Mouse (Mus musculus): ENCODE measurements at regions not wholly inside any gene's neighbourhood (a gene's known extent, or its start where the extent isn't known, plus 50 kb on each side); places are given as distances from the start of the nearest gene placed in this dataset.

DNA sequence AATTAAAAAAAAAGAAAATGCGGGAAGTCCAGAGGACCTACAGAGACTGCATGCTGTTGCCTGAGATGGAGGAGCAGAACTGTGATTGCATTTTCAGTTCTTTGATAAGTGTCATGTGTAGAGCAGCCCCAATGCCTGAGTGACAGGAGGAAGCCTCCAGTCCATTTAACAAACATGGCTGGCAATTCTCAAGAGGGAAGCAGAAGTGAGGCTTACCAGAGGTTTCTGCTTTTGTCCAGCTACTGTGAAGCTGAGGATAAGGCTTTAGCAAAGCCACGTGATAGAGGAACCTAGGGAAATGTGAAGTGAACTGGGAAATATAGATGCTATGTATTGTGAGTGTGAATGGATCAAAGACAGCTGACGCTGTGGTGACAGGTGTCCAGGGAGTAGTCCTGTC lies 56.6 kb downstream of the Sucnr1 start:
- DNase-seq (ENCODE audit: low read depth, low spot score), result no peak

DNA sequence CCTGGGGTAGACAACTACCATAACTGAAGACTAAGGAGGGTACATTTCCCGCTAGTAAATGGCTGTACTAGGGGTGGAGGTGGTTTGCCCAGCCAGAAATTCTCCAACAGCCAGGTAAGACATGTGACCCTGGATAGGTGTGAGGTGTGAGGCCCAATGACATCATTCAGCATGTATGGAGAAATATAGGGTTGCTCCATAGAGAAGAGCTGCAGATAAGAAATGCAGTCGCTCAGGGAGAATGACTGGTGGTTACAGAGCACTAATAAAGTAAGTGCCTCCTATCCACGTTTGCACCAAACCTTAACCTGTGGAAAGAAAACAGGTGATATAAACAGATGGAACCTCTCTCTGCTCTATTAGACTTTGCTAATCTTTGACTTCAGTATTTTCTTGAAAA lies 78.2 kb downstream of the Sucnr1 start:
- no peak for DNase-seq (ENCODE audit: low read depth, low spot score)

DNA sequence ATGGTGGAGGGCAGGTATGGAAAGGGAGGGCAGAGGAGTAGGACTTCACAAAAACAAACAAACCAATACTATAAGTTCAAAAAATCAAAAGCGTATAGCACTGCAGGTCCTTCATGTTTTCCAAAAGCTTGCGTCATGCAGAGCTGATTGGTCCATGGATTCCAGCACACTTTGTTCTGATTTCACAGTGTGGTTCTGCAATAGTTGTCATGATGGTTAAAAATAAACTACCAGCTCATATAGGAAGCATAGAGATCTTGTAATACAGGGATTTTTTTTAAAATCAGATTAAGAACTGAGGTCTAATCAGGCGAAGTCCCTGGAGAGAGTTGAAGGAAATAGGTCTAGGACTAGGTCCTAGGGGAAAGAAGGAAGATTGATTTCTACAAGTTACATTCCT lies 86.0 kb downstream of the Sucnr1 start:
- no peak for DNase-seq (ENCODE audit: low read depth, low spot score)

DNA sequence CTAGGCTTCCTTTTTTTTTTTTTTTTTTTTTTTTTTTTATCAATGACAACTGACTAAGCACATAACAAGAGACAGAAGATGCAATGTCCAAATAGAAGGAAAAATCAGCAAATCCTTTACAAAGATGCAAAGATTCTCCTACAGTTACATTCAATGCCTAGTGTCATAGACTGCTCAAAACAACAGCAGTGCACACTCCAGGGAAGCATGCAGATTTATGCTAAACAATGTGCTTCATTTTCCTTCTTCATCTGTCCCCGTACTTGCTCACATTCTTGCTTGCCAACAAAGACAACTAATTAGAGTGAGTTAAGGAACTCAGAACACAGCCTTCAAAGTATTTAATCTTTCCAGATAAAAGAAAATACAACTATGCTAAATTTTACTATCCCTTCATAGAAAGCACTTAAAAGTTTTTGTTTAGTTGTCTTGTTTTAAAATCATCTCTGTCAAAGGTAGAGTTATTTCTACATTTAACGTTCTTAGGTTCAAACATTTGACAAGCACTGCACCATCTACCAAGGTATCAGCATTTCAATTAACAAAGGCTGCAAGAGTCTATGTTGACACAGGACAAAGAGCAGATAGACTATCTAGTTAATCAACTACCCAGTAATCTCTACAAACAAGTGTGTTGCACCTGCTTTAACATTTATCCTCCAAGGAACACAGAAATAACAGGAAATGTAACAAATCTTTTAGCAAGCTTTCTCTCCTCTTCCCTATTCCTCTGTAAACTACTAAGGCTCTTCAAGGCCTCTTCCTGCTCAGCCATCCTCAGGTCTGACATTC lies 86.7 kb downstream of the Sucnr1 start:
- no peak for DNase-seq (ENCODE audit: low read depth, low spot score)

DNA sequence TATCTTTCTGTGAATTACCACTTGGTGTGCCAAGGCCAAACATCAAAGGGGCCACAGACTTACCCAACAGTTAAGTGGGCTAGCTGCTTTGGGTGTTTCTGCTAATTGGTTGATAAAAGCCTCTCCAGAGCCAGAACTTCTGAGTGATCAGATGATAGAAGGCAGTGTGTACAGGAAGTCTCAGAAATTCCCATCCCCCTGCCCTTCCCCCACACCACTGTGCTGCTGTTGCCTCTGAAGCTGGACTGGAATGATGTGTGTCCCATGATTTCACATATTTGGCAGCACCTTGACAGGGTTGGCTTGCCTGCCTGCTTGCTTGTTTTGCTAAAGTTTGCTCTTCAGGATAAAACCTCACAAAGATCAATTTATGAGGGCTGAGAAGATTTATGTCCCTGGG lies 87.9 kb downstream of the Sucnr1 start:
- no peak for DNase-seq (ENCODE audit: low read depth, low spot score)

DNA sequence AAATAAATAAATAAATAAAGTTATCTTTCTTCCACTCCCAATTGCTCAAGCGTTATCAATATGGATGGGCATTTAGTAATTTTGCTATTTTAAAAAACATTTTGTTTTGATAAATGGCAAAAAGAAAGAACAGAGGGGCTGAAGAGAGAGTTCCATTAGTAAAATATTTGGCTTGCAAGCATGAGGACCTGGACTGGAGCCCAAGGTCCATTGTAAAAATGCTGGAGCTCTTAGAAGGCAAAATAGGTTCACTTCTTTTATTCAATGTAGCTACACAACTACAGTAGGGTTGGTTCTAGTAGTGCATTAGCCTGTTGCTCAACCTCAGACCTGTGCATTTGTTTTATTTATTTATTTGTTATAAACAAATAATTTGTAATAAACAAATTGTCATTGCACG lies 102.8 kb downstream of the Sucnr1 start:
- DNase-seq (ENCODE audit: low read depth, low spot score), result no peak

DNA sequence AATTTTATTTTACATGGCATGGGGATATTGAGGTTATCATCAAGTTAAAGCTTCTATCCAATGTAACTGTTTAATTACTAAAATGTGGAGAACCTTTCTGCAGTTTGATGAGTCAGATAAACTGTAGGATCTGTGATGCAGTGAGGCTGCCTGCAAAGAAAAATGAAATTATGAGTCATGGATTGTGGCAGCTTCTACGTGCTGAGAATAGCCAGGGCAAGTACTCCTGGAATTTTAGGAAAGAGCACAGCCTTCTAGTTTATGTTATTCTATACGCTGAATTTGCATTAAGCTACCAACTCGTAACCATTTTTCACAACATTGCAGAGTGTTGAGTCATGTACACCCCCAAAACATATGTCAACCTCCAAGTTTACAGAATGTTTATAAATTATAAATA lies 114.4 kb downstream of the Sucnr1 start:
- DNase-seq (ENCODE audit: low read depth, low spot score), result no peak

DNA sequence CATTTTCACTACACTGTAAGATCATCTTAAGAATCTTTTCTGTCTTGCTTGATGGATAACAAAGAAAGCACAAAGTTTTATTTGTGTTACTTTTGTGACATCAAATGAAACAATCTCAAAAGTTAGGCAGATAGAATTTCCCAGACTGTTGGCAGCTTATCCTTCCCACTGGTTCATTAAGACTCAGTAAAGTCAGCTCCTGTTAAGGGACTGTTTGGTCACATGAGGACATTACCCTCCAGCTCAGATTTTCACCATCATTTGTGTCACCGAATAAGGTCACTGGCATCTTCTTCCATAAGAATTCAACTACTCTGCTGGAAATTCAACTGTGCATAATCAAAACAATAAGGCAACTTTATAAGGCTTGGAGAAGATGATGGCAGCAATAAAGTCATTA lies 126.3 kb downstream of the Sucnr1 start:
- no peak for DNase-seq (ENCODE audit: low read depth, low spot score)

DNA sequence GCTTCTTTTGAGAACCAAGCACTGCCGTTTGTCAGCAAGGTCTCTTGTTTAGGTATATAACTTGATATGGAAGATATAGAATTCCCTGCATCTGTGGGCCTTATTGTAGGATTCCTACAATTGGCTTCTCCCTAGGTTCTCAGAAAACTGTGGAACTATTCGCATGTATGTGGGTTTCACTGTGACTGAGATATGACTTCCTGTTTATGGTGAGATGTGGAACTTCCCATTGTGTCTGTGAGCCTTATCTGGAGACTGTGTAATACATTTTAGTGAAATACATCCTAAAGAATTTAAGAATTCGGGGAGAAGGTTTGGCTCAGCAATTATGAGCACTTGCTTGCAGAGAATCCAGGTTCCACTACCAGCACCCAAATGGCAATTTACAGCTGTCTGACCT lies 137.3 kb downstream of the Sucnr1 start:
- no peak for DNase-seq (ENCODE audit: low read depth, low spot score)

DNA sequence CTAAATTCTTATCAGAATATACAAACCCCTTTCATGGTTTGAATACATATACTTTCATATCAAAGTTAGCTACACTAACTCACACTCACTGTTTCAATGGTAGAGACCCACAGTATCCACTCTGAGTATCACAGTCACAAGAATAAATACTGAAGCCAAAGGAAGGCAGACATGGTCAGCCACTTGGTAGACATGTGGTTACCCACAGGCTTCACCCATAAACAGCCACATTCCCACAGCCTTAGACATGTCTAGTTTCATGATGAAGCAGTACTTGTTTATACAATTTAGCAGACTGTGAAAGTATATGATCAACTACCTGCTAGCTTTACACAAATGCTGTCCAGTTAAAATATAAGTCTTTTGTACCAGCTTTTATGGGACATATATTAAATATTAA lies 159.0 kb downstream of the Sucnr1 start:
- DNase-seq (ENCODE audit: low read depth, low spot score), result no peak

DNA sequence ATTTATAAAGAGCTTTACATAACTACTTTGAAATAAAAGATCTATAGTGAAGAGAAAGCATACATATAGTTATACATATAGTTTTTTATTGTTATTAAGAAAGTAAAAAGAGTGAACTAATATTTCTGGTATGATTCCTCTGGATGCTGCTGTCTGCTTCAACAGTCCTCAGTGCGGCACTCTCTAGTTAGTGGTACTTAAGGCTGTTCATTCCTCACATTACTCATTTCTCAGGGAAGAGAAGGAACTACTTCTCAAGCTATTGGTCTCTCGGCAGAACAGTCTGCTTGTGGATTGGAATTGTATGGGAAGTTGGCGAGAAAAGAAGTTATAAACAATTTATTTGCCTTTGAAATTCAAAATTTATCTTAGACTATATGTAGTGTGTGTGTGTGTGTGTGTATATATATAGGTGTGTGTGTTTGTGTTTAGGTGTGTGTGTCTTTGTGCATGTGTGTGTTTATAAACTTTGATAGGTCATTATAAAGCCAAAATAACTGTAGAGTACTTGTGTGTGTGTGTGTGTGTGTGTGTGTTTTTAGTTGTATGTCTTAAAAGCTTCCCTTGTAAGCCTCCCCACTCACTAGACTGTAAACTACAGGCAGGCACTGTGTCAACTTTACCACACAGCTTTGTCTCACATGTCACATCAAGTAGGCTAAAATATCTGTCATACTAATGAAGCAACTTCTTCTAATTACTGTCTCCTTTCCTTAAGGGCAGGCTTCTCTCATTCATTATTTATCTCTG lies 185.2 kb downstream of the Sucnr1 start:
- DNase-seq (ENCODE audit: low read depth, low spot score), result no peak

DNA sequence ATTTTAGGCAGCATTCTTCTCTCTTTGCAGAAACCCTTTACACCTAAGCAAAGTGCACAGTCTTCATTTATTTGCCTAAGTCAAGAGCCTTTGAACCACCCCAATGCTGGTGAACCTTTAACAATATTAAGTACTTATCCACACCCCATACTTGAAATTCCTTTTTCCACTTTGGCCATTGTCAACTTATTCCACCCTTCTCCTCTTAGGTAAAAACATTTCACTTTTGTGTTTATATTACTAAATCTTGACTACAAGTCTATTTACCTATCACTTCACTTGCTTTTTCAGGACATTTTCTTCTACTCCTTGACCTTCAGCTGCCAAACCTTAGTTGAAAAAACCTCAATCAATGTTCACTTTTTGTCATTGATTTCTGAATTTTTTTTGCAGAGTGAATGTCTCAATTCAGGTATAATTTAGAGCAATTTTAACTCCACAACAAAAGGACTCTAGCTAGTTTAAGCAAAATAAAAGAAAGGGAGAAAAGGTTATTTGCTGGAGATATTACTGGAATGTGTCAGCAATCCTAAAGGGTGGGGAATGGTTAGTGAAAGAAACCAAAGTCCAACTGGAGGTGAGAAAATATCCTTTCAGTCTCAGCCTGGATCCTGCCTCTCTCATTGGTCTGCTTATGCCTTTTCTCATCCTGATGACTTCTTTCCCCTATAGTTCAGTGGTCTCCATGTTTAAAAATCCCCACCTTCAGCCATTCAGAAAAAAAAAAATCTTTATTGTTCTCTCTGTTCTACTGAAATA lies 185.9 kb downstream of the Sucnr1 start:
- DNase-seq (ENCODE audit: low read depth, low spot score), result no peak

DNA sequence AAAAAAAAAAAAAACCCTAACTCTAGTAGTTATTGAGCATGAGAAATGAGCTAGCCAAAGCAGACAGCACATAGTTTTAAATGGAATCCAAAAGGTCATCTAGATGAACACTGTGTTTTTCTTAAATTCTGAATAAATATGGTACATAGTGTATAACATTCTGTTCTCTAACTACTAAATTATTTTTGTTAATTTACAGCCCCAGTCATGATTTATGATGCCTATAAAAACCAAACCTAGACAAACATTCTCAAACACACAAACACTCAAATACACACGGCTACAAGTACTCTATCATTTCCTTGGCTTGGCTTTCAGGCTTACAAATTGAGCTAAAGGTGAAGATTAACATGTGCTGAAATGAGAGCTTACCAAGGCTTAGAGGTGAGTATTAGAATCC lies 188.8 kb downstream of the Sucnr1 start:
- DNase-seq (ENCODE audit: low read depth, low spot score), result no peak

DNA sequence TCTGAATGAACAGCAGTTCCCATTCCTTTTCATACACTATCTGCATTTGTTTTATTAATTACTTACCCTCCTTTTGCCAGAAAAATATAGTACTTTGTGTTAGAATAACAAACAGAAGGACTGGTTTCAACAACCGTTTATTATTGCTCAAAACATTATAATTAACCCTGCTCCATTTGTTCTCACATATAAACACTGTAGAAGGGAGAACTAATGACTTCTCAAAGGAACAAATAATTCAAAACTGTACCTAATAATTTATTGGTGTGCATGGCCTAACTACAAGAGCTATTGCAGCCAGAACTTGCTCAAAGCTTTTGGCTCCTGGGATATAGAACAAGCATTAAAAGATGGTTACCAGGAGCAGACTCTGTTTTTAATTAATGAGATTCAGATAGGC lies 192.1 kb downstream of the Sucnr1 start:
- DNase-seq (ENCODE audit: low read depth, low spot score), result no peak

DNA sequence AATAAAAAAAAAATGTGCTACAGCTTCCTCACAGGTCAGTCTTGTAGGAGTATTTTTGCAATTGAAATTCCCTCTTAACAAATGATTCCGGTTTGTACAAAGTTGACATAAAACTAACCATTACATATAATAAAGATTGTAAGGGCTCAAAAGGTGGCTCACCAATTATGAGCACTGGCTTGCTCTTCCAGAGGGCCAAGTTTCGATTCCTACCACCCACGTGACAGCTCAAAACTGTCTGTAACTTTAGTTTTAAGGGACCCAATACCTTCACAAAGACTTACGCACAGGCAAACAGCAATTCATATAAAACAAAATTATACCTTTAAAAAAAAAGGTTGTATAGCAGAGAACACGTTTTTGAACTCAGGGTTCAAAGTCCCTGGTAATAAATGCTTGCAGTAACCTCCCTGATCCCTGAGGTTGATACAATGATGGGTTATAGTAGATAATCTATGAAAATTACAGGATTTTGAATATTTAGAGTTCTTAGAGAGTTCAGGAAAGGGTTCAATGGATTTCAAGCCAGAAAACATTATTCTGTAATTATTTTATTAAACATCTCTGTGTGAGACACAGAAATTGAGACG lies 193.7 kb downstream of the Sucnr1 start:
- DNase-seq (ENCODE audit: low read depth, low spot score), result no peak

DNA sequence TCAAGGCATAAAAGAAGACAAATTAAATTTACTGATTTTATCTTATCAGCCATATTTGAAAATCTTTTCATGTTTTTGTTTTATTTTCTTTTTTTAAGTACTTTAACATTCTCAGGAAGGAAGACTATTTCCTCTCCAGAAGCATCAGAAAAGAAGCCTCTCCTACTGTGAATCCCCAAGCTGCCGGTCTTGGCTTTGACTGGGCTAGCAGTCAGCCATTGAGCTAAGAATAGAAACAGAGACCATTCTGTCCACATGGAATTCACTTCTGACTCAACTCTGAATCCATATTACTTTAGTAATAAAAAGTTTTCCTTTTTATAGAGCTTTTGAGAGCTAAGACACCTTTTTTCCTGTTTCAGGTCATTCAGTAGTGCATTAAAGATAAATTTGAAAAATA lies 194.8 kb upstream of the Mbnl1 start:
- no peak for DNase-seq (ENCODE audit: low read depth, low spot score)

DNA sequence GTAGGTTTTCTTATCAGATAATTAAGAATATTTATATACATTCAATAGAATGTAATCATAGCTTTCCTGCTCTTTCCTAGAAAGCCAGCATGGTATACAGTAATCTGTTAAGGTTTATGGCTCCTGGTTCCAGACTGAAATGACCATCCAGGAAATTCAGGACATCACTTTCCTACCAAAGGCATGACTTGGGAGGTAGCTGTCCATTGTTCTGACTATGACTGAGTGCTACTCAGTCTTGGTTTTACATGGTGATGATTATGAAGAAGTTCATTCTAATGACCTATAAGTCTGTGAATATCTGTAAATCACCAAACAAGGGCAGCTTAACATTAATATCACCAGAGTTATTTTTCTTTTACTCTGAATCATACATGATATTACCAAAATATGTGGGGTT lies 191.4 kb upstream of the Mbnl1 start:
- DNase-seq (ENCODE audit: low read depth, low spot score), result no peak

DNA sequence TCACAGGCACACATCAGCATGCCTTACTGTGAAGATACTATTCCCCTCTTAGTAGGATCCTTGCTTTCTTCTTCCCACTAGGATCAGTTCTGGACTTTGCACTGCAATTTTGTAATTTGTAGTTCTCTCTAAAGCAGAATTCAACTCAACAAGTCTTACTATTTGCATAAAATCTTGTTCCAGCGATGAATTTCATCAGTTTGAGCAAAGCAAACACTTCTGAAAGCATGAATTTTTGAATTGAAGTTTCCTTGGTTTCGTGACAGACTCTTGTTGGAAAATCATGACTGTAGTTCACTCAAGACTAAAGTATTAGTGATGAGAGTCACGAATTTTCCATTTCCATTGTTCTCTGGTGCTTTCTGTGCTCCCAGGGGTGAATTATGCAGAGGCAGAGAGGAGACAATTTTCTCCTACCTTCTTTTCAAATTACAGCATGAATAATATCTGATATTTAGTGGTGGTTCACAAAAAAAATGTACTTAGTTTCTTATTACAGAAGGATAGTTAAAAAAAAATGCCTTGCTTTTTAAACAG lies 190.6 kb upstream of the Mbnl1 start:
- DNase-seq (ENCODE audit: low read depth, low spot score), result no peak

DNA sequence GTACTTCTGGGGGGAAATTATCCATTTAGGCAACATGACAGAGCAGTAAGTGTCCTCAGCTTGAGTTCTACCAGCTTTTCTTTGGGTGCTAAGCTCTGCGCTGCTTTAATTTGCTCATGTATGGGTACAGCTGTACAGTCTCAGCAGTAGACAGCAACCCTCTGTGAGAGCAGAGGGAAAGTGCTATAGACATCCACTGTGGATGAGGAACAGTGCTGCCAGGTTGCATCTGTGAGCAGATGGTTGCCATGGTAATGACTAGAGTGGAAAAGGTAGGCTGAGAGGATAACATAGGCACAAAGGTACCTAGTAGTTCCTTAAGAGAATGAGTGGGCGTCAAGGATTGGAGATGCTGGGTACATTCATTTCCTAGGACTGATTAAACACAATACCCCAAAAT lies 180.5 kb upstream of the Mbnl1 start:
- no peak for DNase-seq (ENCODE audit: low read depth, low spot score)

DNA sequence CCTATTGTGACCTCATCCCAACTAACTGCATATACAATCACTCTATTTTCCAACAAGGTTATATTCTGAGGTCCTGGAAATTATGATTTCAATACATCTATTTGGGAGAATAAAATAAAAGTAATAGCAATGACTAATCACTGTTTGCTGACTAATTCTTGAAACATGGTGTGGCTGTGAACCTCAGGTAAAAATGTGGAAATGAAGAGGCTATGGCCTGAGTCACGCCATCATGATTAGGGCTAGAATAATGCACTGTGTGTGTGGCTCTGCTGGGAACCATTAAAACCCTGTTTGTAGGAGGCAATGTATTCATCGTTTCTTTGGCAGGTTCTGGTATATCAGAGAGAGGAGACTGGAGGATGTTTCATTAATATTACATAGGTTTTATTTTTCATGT lies 179.7 kb upstream of the Mbnl1 start:
- DNase-seq (ENCODE audit: low read depth, low spot score), result no peak

DNA sequence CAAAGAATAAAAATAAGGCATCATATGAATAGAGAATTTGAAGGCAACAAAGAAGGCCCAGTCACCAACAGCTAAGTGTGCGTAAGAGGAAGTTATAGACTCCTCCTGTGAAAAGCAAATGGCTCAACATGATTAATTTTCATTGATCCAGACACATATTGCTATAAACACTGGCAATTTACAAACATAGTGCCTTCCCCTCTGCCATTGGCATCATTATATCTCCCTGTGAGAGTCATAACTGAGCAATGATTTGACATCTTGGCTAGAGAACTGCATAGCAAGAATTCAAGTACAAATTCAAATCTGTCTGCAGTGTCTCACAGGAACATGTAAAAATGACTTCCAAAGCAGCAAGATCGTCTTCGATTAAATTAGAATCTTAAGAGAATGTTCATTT lies 167.2 kb upstream of the Mbnl1 start:
- DNase-seq (ENCODE audit: low read depth, low spot score), result no peak

DNA sequence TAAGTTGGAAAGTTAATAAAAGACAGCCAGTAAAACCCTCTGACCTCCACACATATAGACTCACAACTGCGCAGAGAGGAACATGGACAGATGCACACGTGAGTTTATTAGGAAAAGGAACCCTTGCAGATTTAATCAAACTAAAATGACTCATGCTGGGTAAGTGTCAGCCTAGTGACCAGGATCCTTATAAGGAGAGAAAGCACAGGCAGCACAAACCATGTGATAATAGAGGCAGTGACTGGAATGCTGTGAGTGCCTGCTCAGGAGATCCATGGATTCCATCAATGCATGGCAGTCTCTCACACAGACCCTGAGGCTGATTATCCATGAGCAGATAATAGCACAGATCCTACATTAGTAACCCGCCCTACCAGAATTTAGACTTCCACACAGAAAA lies 162.2 kb upstream of the Mbnl1 start:
- DNase-seq (ENCODE audit: low read depth, low spot score), result no peak

Data from c-Kit-negative CD71-positive TER-119-positive erythroid progenitor cells, embryonic 14.5 days (primary cell).